Mouse (Mus musculus) heart, adult 18-20 months (tissue): ENCODE results near the gene Hhipl1. TPM values are rescaled to one million over a fixed set of nuclear protein-coding genes. Genes with fewer than 3 reads are reported as not detected.
A peak's percentile ranks its signal among the peaks of the same experiment; 100 is the strongest.

ENCODE experiments used
- DNase-seq, 2 experiments: peaks; one replicate each; pipeline ENCODE4 v3.0.0; 2021 to 2022; ENCODE audit warnings: mixed read lengths in 1 of 2
- total RNA-seq, 2 experiments: library from RNA; stranded (reverse); gene quantifications; 2 replicates each; pipeline ENCODE4 v1.2.3; 2021

Gene Hhipl1
- total RNA-seq, 2 experiments from 2014 or later: 1.3 to 2.1 TPM

- peak; percentile 81 to 92 for DNase-seq
Measured at GRCm38 (mm10) chr12:108363796-108364195, 57.7 kb downstream of the Hhipl1 start.

DNA sequence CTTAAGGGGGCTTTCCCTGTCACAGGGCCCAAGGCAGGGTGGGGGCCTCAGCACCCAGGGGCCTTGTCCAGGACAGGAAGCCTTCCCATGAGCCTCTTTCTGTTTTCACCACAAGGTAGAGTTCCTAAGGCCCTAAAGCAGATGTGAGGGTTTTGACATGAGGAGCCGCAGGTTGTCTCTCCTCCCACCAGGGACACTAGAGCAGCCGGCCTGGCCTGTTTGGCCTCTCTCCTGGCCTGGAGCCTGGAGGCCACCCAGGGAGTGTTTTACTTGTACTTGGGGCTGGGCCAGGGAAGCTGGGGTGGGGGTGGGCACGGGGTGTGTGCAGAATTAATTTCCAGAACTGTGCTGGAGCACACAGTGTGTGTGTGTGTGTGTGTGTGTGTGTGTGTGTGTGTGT lies 59.3 kb downstream of the Hhipl1 start:
- DNase-seq: peak; percentile 76 to 82

GRCm38 (mm10) chr12:108365868-108366267 lies 59.8 kb downstream of the Hhipl1 start:
- DNase-seq: no peak

DNA sequence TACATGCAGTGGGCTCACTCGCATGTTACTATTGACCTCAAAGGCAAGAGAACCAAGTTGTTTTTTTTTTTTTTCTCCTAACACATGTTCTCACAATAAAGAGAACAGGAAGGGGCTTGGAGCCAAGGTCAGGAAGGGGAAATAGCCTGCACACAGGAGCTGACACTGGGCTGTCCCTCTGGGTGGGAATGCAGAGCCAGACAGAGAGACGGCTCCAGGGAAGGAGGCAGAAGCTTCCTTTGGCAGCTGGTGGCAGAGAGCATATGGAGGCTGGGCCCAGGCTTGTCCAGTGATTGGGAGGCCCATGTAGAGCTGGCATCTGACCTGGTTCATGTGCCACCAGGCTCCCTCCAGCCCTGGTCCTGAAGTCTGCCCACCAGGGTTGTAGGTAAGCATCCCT lies 61.8 kb downstream of the Hhipl1 start:
- DNase-seq: peak; percentile 41 to 75

DNA sequence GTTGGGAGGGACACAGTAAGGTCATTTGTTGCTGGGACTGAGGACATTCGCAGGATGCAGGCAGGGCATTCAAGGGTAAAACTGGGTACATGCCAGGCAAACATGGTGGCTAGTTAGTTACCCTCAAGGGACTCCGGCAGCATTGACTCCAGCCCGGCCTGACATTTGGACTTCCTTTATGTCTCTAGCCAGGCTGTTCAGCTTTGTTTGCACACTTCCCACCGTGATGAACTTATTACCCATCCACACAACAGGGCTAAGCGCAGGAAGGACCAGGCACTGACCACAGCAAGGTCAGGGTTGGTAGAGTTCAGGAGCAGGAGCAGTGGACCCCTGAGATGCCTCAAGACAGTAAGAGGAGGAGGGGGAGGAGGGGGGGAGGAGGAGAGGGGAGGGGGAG lies 62.9 kb downstream of the Hhipl1 start:
- no peak for DNase-seq

- peak; percentile 77 to 83 for DNase-seq
Measured at GRCm38 (mm10) chr12:108370596-108371428, 64.7 kb downstream of the Hhipl1 start, which contains the start of gene Eml1. TSS of gene Eml1 (plus strand) at chr12:108370957.

- peak in 1 of 2 experiments; percentile 52 for DNase-seq
Measured at GRCm38 (mm10) chr12:108371429-108371765, 65.3 kb downstream of the Hhipl1 start.

DNA sequence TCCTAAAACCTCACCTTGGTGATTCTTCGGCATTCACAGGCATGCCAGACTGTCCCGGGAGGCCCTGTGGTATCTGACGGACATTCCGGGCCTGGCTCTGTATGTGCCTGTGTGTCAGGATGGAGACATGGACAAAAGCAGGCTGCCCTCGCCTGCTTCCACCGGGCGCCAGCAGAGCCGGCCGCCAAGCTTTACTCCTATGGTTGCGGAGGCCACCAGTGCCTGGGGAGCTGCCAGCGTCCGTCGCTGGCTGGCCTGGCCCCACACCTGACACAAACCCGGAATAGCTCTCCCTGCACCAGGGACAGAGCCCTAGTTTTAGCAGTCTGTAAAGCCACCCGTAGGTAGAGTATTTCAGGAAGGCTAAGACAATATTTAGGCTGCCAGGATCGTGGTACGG lies 66.2 kb downstream of the Hhipl1 start:
- DNase-seq: peak; percentile 63 to 83

DNA sequence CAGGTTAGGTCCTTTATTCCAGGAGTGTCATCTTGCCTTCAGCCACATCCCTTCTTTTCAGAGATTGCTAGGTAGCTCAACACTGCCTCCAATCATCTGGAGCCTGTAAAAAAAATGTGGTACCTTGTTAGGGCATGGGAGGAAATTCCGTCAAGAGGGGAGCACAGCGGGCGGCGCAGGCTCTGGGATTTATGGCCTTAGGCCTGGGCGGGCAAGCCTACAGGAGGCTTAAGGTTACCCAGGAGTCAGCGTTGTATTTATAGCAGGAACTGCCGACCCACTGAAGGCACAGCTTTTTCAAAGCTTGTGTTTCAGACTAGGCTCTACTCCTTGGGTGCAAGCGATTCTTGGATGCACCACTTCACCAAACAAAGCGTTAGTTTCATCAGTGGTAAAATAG lies 67.5 kb downstream of the Hhipl1 start:
- DNase-seq: no peak

- no peak for DNase-seq
Measured at GRCm38 (mm10) chr12:108374689-108375088, 68.6 kb downstream of the Hhipl1 start.

DNA sequence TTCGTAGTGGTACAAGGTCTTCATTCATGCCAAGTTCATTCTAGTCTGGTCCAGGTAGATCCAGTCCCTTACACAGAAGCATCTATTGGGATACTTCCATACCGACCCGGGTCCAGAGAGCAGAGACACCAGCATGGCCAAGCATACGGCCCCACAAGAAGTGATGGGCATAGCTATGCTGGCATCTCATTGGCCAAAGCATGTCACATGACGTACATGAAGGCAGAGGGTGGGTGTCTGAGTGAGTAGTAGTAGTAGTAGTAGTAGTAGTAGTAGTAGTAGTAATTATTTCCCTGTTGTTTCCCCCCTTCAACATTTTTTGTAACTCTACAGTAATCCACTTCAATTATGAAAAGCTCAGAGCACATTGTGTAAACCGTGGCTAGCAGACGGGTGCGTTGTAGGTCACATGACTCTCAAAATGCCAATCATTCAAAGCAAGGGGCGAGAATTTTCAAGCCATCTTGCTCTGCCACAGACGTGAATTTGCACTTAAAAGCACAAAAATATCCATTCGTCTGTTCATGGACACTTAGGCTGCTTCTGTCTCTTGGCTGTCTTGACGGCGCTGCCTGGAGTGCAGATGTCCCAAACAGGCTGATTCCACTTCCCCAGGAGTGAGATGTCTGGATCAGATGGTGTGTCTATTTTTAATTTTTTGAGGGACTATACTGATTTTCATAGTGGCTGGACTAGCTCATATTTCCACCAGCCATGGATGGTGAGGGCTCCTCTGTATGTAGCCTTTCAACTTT lies 72.5 kb downstream of the Hhipl1 start:
- no peak for DNase-seq

Other genes with a start within 250 kb of the Hhipl1 start
- gene Setd3, start 127.0 kb upstream of the Hhipl1 start, total RNA-seq: 10 to 100 TPM; 89.9 to 97.2 TPM
- gene Ccnk, start 126.7 kb upstream of the Hhipl1 start, total RNA-seq: 10 to 100 TPM; 25.6 to 30.2 TPM
- 10 to 100 TPM; 38.5 to 42.5 TPM for gene Ccdc85c, start 30.8 kb upstream of the Hhipl1 start, total RNA-seq
- gene Cyp46a1, start 28.1 kb downstream of the Hhipl1 start, total RNA-seq: under 1 TPM; 0.45 to 0.95 TPM
- 10 to 100 TPM; 81.3 to 95.3 TPM for gene Eml1, start 64.7 kb downstream of the Hhipl1 start, total RNA-seq
- 10 to 100 TPM; 30.3 to 40.5 TPM for gene Evl, start 248.4 kb downstream of the Hhipl1 start, total RNA-seq